Mouse (Mus musculus): Measurements from ENCODE around the gene Cdhr2. TPM values are rescaled to one million over a fixed set of nuclear protein-coding genes. Genes with fewer than 3 reads are reported as not detected.
A peak's percentile ranks its signal among the peaks of the same experiment; 100 is the strongest.

Gene Cdhr2
- 9.6 and 9.9 TPM in 2 replicates for polyA plus RNA-seq (2015; fragmentation: Nextera tagmentation; extraction: Ambion mirVana)

DNA sequence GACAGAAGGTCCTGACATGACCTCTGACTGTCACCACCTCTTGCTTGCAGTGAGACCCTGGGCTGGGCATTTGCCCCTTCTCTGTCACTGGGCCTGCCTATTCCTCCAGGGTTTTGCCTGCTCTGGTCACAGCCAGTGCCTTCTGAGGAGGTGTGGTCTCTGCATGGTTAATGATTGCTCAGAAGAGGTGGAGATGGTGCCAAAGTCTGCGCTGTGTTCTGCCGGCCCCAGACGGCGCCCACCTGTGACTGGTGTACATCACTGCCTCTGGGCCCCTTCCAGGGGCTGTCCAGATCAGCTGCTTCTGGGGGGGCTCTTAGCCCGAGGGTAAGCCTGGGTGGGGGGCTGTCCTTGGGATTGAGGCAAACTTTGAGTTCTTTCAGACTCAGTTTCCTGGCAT is at the start of gene Cdhr2:
Gene Cdhr2, plus strand, starts transcription at position 219 of the 400 bp plus-strand sequence.
- Histone ChIP-seq H3K9me3 (replicated peaks; ENCODE audit: control insufficient read depth, low read length) (no peaks in the 10 kb centered on the region), H3K27me3 (ENCODE audit: control insufficient read depth, insufficient read depth, low read length) (no peaks in the 10 kb centered on the region)

GRCm38 (mm10) chr13:54660877-54661276 is 40.4 kb upstream of the Cdhr2 start:
- Histone ChIP-seq H3K9me3 (replicated peaks; ENCODE audit: control insufficient read depth, low read length) (no peaks in the 10 kb centered on the region), H3K36me3 (ENCODE audit: control insufficient read depth, insufficient read depth, low read length) (peaks cover 11% of the 10 kb centered on the region), H3K4me3 (replicated peaks; ENCODE audit: low read length) (no peak overlapping the region), H3K4me1 (ENCODE audit: control insufficient read depth, insufficient read depth, low read length) (peaks cover 5% of the 10 kb centered on the region; the same call in 1 of the 2 replicates), H3K9ac (ENCODE audit: low read length) (no peak overlapping the region), H3K27me3 (ENCODE audit: control insufficient read depth, insufficient read depth, low read length) (no peaks in the 10 kb centered on the region), H3K27ac (ENCODE audit: low read length) (peak overlapping the region; percentile 62), H3K4me2 (ENCODE audit: low read depth, low read length) (no peak overlapping the region)
- 56% methylated on average over 5 of the region's 5 CpGs for WGBS
- ATAC-seq (ENCODE audit: insufficient read depth, low FRiP score) = no peak

More for the DNA sequence above, at the start of gene Cdhr2:
- peak within 1 kb of the TSS; percentile 10; the same call in 1 of the 2 replicates for H3K9ac ChIP-seq (ENCODE audit: low read length)
- H3K27ac ChIP-seq (ENCODE audit: low read length) = no peak within 1 kb of the TSS
- peak within 1 kb of the TSS; percentile 21 for H3K4me3 ChIP-seq (replicated peaks; ENCODE audit: low read length)
- H3K4me2 ChIP-seq (ENCODE audit: low read depth, low read length) = peak within 1 kb of the TSS; percentile 37; the same call in 1 of the 2 replicates
- no peaks in the 10 kb centered on the region for H3K4me1 ChIP-seq (ENCODE audit: control insufficient read depth, insufficient read depth, low read length)
- 37% methylated on average over 5 of the region's 5 CpGs for WGBS
- peak; percentile 85 for ATAC-seq (ENCODE audit: insufficient read depth, low FRiP score)
- H3K36me3 ChIP-seq (ENCODE audit: control insufficient read depth, insufficient read depth, low read length) = no peaks in the 10 kb centered on the region

DNA sequence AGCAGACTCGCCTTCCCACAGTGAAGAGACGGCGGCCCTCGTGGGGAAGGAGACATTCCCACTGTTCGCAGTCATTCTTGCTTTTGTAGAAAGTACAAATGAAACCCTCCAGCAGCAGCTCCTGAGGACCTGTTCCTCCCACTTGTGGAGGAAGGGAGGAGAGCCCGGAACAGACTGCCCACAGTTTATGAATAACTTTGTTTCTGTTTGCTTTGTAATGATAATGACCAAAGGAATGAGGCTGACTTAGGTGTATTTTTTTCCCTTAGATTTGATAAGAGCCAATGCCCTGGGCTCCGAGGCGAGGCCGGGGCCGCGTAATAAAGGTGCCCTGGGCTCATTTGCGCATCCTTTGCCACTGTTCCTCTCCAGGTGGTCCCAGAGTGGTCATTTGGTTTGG is 39.9 kb upstream of the Cdhr2 start:
- no peak overlapping the region for H3K9ac ChIP-seq (ENCODE audit: low read length)
- no peaks in the 10 kb centered on the region for H3K27me3 ChIP-seq (ENCODE audit: control insufficient read depth, insufficient read depth, low read length)
- H3K9me3 ChIP-seq (replicated peaks; ENCODE audit: control insufficient read depth, low read length) = no peaks in the 10 kb centered on the region
- 64% methylated on average over 12 of the region's 12 CpGs for WGBS
- peak; percentile 74; the same call in 1 of the 2 replicates for ATAC-seq (ENCODE audit: insufficient read depth, low FRiP score)
- H3K27ac ChIP-seq (ENCODE audit: low read length) = peak overlapping the region; percentile 62; the same call in 1 of the 2 replicates
- H3K4me2 ChIP-seq (ENCODE audit: low read depth, low read length) = no peak overlapping the region
- H3K36me3 ChIP-seq (ENCODE audit: control insufficient read depth, insufficient read depth, low read length) = peaks cover 6% of the 10 kb centered on the region
- peaks cover 5% of the 10 kb centered on the region; the same call in 1 of the 2 replicates for H3K4me1 ChIP-seq (ENCODE audit: control insufficient read depth, insufficient read depth, low read length)
- no peak overlapping the region for H3K4me3 ChIP-seq (replicated peaks; ENCODE audit: low read length)

DNA sequence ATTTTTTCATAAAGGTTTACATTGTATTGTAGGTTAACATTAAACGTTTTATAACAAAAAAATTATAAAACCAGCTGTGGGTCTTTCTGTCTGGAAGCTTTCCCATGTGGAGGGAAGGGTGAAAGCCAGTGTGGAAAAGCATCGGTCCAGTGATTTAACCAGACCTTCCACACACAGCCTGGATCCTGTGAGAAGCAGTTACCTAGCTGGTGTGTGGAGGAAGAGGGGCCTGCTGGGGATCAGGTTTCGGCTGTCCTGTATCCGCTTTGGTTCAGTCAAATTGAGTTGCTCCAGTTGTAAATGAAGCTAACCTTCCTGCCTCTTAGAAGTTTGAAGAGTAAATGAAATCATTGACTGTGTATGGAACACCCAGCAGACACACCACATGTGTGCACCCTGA is 37.3 kb upstream of the Cdhr2 start:
- ATAC-seq (ENCODE audit: insufficient read depth, low FRiP score) = no peak
- no peak overlapping the region for H3K9ac ChIP-seq (ENCODE audit: low read length)
- no peak overlapping the region for H3K4me2 ChIP-seq (ENCODE audit: low read depth, low read length)
- peaks cover 5% of the 10 kb centered on the region; the same call in 1 of the 2 replicates for H3K4me1 ChIP-seq (ENCODE audit: control insufficient read depth, insufficient read depth, low read length)
- no peaks in the 10 kb centered on the region for H3K27me3 ChIP-seq (ENCODE audit: control insufficient read depth, insufficient read depth, low read length)
- no peak overlapping the region for H3K27ac ChIP-seq (ENCODE audit: low read length)
- no peak overlapping the region for H3K4me3 ChIP-seq (replicated peaks; ENCODE audit: low read length)
- H3K9me3 ChIP-seq (replicated peaks; ENCODE audit: control insufficient read depth, low read length) = no peaks in the 10 kb centered on the region
- H3K36me3 ChIP-seq (ENCODE audit: control insufficient read depth, insufficient read depth, low read length) = no peaks in the 10 kb centered on the region; the same call in 1 of the 2 replicates
- WGBS = 74% methylated on average over 4 of the region's 4 CpGs

DNA sequence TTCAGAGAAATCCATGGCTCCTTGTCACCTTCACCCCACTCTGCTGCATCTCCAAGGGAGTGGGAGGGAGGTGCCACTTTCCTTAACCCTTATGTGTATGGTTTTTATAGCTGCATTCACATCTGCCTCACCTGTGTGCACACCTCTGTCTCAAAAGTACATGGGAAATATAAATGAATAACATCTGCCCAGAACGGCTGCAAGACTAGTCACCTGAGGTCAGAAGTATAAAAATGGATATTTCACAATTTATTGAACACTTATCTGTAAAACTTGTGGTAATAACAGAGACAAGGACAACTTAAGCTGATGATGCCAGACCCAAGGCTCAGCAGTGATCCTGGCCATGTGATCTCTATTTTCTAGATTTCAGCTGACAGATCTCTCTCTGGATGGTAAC is 36.8 kb upstream of the Cdhr2 start:
- ATAC-seq (ENCODE audit: insufficient read depth, low FRiP score) = no peak

GRCm38 (mm10) chr13:54665062-54665461 is 36.2 kb upstream of the Cdhr2 start:
- H3K27me3 ChIP-seq (ENCODE audit: control insufficient read depth, insufficient read depth, low read length) = no peaks in the 10 kb centered on the region
- no peak overlapping the region for H3K27ac ChIP-seq (ENCODE audit: low read length)
- no peaks in the 10 kb centered on the region for H3K9me3 ChIP-seq (replicated peaks; ENCODE audit: control insufficient read depth, low read length)
- no peak overlapping the region for H3K4me2 ChIP-seq (ENCODE audit: low read depth, low read length)
- 72% methylated on average over 7 of the region's 7 CpGs for WGBS
- H3K36me3 ChIP-seq (ENCODE audit: control insufficient read depth, insufficient read depth, low read length) = no peaks in the 10 kb centered on the region; the same call in 1 of the 2 replicates
- peaks cover 5% of the 10 kb centered on the region; the same call in 1 of the 2 replicates for H3K4me1 ChIP-seq (ENCODE audit: control insufficient read depth, insufficient read depth, low read length)
- no peak overlapping the region for H3K4me3 ChIP-seq (replicated peaks; ENCODE audit: low read length)
- no peak for ATAC-seq (ENCODE audit: insufficient read depth, low FRiP score)
- H3K9ac ChIP-seq (ENCODE audit: low read length) = no peak overlapping the region

More for the DNA sequence above, 36.8 kb upstream of the Cdhr2 start:
- Histone ChIP-seq H3K4me1 (ENCODE audit: control insufficient read depth, insufficient read depth, low read length) (peaks cover 5% of the 10 kb centered on the region; the same call in 1 of the 2 replicates), H3K27ac (ENCODE audit: low read length) (no peak overlapping the region), H3K4me2 (ENCODE audit: low read depth, low read length) (no peak overlapping the region), H3K36me3 (ENCODE audit: control insufficient read depth, insufficient read depth, low read length) (no peaks in the 10 kb centered on the region; the same call in 1 of the 2 replicates), H3K9ac (ENCODE audit: low read length) (no peak overlapping the region), H3K27me3 (ENCODE audit: control insufficient read depth, insufficient read depth, low read length) (no peaks in the 10 kb centered on the region), H3K9me3 (replicated peaks; ENCODE audit: control insufficient read depth, low read length) (no peaks in the 10 kb centered on the region), H3K4me3 (replicated peaks; ENCODE audit: low read length) (no peak overlapping the region)
- 83% methylated on average over 1 of the region's 1 CpGs for WGBS

GRCm38 (mm10) chr13:54670491-54670890 is 30.8 kb upstream of the Cdhr2 start:
- Histone ChIP-seq H3K27me3 (ENCODE audit: control insufficient read depth, insufficient read depth, low read length) (no peaks in the 10 kb centered on the region), H3K36me3 (ENCODE audit: control insufficient read depth, insufficient read depth, low read length) (no peaks in the 10 kb centered on the region), H3K9me3 (replicated peaks; ENCODE audit: control insufficient read depth, low read length) (no peaks in the 10 kb centered on the region), H3K9ac (ENCODE audit: low read length) (no peak overlapping the region), H3K4me1 (ENCODE audit: control insufficient read depth, insufficient read depth, low read length) (0 out of 2 replicates have a peak, but pooled peaks cover 2% of the 10 kb centered on the region), H3K4me2 (ENCODE audit: low read depth, low read length) (no peak overlapping the region), H3K4me3 (replicated peaks; ENCODE audit: low read length) (no peak overlapping the region), H3K27ac (ENCODE audit: low read length) (no peak overlapping the region)
- 70% methylated on average over 2 of the region's 2 CpGs for WGBS
- ATAC-seq (ENCODE audit: insufficient read depth, low FRiP score) = no peak

DNA sequence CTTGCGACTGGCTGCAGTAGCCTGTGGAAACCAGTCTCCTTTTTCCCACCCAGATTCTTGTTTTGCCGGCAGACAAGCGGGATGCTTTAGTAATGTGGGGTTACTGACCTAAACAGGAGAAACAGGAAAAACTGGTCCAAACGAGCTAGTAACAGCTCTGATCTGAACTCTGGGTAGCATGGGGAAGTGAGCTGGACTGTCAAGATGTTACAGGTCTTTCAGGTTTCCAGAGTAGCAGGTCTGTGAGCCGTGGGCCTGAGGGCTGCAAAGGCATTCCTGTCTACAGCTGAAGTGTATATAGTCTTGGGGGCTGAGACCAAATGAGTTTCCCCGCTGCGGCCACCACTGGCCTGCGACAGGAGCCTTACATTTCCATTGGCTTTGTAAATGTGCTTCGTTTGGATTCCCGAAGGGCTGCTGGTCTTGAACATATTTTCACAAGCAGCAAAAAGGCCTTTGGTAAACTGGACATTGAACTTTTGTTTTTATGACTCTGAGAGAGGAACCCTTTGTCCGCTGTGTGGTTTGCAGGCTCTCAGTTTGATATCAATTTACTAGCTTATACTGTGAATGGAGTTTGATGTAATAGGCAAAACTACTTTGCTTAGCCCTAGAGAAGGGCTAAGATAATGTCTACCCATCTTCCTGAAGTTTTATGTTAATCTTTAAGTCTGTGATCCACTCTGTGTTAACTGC is 25.2 kb upstream of the Cdhr2 start:
- peak; percentile 71 for ATAC-seq (ENCODE audit: insufficient read depth, low FRiP score)
- Histone ChIP-seq H3K27me3 (ENCODE audit: control insufficient read depth, insufficient read depth, low read length) (no peaks in the 10 kb centered on the region), H3K4me2 (ENCODE audit: low read depth, low read length) (no peak overlapping the region), H3K36me3 (ENCODE audit: control insufficient read depth, insufficient read depth, low read length) (peaks cover 18% of the 10 kb centered on the region; the same call in 1 of the 2 replicates), H3K9ac (ENCODE audit: low read length) (no peak overlapping the region), H3K4me1 (ENCODE audit: control insufficient read depth, insufficient read depth, low read length) (peaks cover 5% of the 10 kb centered on the region; the same call in 1 of the 2 replicates), H3K9me3 (replicated peaks; ENCODE audit: control insufficient read depth, low read length) (no peaks in the 10 kb centered on the region), H3K4me3 (replicated peaks; ENCODE audit: low read length) (no peak overlapping the region), H3K27ac (ENCODE audit: low read length) (peak overlapping the region; percentile 30)
- WGBS = 41% methylated on average over 11 of the region's 11 CpGs

GRCm38 (mm10) chr13:54678263-54678662 is 23.0 kb upstream of the Cdhr2 start:
- WGBS = 74% methylated on average over 4 of the region's 4 CpGs
- no peak for ATAC-seq (ENCODE audit: insufficient read depth, low FRiP score)
- Histone ChIP-seq H3K4me2 (ENCODE audit: low read depth, low read length) (no peak overlapping the region), H3K9me3 (replicated peaks; ENCODE audit: control insufficient read depth, low read length) (no peaks in the 10 kb centered on the region), H3K27me3 (ENCODE audit: control insufficient read depth, insufficient read depth, low read length) (no peaks in the 10 kb centered on the region), H3K36me3 (ENCODE audit: control insufficient read depth, insufficient read depth, low read length) (peaks cover 29% of the 10 kb centered on the region; the same call in 1 of the 2 replicates), H3K27ac (ENCODE audit: low read length) (no peak overlapping the region), H3K4me1 (ENCODE audit: control insufficient read depth, insufficient read depth, low read length) (peaks cover 5% of the 10 kb centered on the region; the same call in 1 of the 2 replicates), H3K9ac (ENCODE audit: low read length) (no peak overlapping the region), H3K4me3 (replicated peaks; ENCODE audit: low read length) (no peak overlapping the region)

Data from stomach, embryonic 16.5 days (tissue).